Mouse (Mus musculus): ENCODE measurements around the gene Krt8. TPM values are rescaled to one million over a fixed set of nuclear protein-coding genes. Genes with fewer than 3 reads are reported as not detected.

Krt8 gene
- polyA plus RNA-seq, 2 experiments: 7.9 to 19.8 TPM

GRCm38 (mm10) chr15:102026430-102026829 lies 22.1 kb upstream of the Krt8 start:
- Histone ChIP-seq H3K4me3 (replicated peaks; ENCODE audit: low read length) (no peak overlapping the region), H3K27ac (replicated peaks; ENCODE audit: low read depth, low read length) (no peak overlapping the region), H3K9ac (ENCODE audit: low read depth, low read length, severe bottlenecking) (no peak overlapping the region), H3K27me3 (ENCODE audit: control insufficient read depth, insufficient read depth, low read length) (peaks cover 26% of the 10 kb centered on the region), H3K36me3 (ENCODE audit: control insufficient read depth, insufficient read depth, low read length) (no peaks in the 10 kb centered on the region), H3K4me2 (replicated peaks; ENCODE audit: low read depth, low read length, severe bottlenecking) (no peak overlapping the region), H3K4me1 (ENCODE audit: control insufficient read depth, insufficient read depth, low read length) (peaks cover 22% of the 10 kb centered on the region), H3K9me3 (ENCODE audit: control insufficient read depth, low read length) (no peaks in the 10 kb centered on the region)
- DNase-seq (ENCODE audit: low spot score) (no peak), ATAC-seq (ENCODE audit: low FRiP score, low read depth) (no peak)
- WGBS: 11% methylated on average over 12 of the region's 12 CpGs
- no peak for TF ChIP-seq POLR2A (IDR thresholded peaks at IDR 0.05; ENCODE audit: borderline replicate concordance, extremely low read depth, insufficient read depth, insufficient read length)

- H3K36me3 ChIP-seq (ENCODE audit: control insufficient read depth, insufficient read depth, low read length): no peaks in the 10 kb centered on the region
- 6% methylated on average over 22 of the region's 22 CpGs for WGBS
- no peak for DNase-seq (ENCODE audit: low spot score)
- peaks cover 22% of the 10 kb centered on the region for H3K4me1 ChIP-seq (ENCODE audit: control insufficient read depth, insufficient read depth, low read length)
- peaks cover 26% of the 10 kb centered on the region for H3K27me3 ChIP-seq (ENCODE audit: control insufficient read depth, insufficient read depth, low read length)
- H3K4me3 ChIP-seq (replicated peaks; ENCODE audit: low read length): no peak overlapping the region
- no peaks in the 10 kb centered on the region for H3K9me3 ChIP-seq (ENCODE audit: control insufficient read depth, low read length)
- no peak for TF ChIP-seq POLR2A (IDR thresholded peaks at IDR 0.05; ENCODE audit: borderline replicate concordance, extremely low read depth, insufficient read depth, insufficient read length)
- 0 out of 2 replicates have a peak overlapping the region, but pooled peaks have one; percentile 1 for H3K27ac ChIP-seq (replicated peaks; ENCODE audit: low read depth, low read length)
- peak overlapping the region; percentile 18 for H3K9ac ChIP-seq (ENCODE audit: low read depth, low read length, severe bottlenecking)
- ATAC-seq (ENCODE audit: low FRiP score, low read depth): peak; percentile 28; the same call in 1 of the 2 replicates
- peak overlapping the region; percentile 36; the same call in 1 of the 2 replicates for H3K4me2 ChIP-seq (replicated peaks; ENCODE audit: low read depth, low read length, severe bottlenecking)
These were observed 21.0 kb upstream of the Krt8 start for GRCm38 (mm10) chr15:102025136-102025872.

- peaks cover 26% of the 10 kb centered on the region for H3K27me3 ChIP-seq (ENCODE audit: control insufficient read depth, insufficient read depth, low read length)
- no peak overlapping the region for H3K9ac ChIP-seq (ENCODE audit: low read depth, low read length, severe bottlenecking)
- no peak for ATAC-seq (ENCODE audit: low FRiP score, low read depth)
- no peak overlapping the region for H3K4me2 ChIP-seq (replicated peaks; ENCODE audit: low read depth, low read length, severe bottlenecking)
- 70% methylated on average over 8 of the region's 8 CpGs for WGBS
- no peaks in the 10 kb centered on the region for H3K9me3 ChIP-seq (ENCODE audit: control insufficient read depth, low read length)
- H3K27ac ChIP-seq (replicated peaks; ENCODE audit: low read depth, low read length): no peak overlapping the region
- TF ChIP-seq POLR2A (IDR thresholded peaks at IDR 0.05; ENCODE audit: borderline replicate concordance, extremely low read depth, insufficient read depth, insufficient read length): no peak
- H3K4me1 ChIP-seq (ENCODE audit: control insufficient read depth, insufficient read depth, low read length): peaks cover 22% of the 10 kb centered on the region
- H3K36me3 ChIP-seq (ENCODE audit: control insufficient read depth, insufficient read depth, low read length): no peaks in the 10 kb centered on the region
- DNase-seq (ENCODE audit: low spot score): no peak
- H3K4me3 ChIP-seq (replicated peaks; ENCODE audit: low read length): no peak overlapping the region
These were observed 19.6 kb upstream of the Krt8 start for GRCm38 (mm10) chr15:102023888-102024287.

GRCm38 (mm10) chr15:102022481-102022880 lies 18.2 kb upstream of the Krt8 start:
- 24% methylated on average over 8 of the region's 8 CpGs for WGBS
- H3K27ac ChIP-seq (replicated peaks; ENCODE audit: low read depth, low read length): no peak overlapping the region
- H3K4me3 ChIP-seq (replicated peaks; ENCODE audit: low read length): no peak overlapping the region
- no peaks in the 10 kb centered on the region for H3K36me3 ChIP-seq (ENCODE audit: control insufficient read depth, insufficient read depth, low read length)
- TF ChIP-seq POLR2A (IDR thresholded peaks at IDR 0.05; ENCODE audit: borderline replicate concordance, extremely low read depth, insufficient read depth, insufficient read length): no peak
- DNase-seq (ENCODE audit: low spot score): no peak
- peaks cover 15% of the 10 kb centered on the region; the same call in 1 of the 2 replicates for H3K4me1 ChIP-seq (ENCODE audit: control insufficient read depth, insufficient read depth, low read length)
- no peak overlapping the region for H3K9ac ChIP-seq (ENCODE audit: low read depth, low read length, severe bottlenecking)
- ATAC-seq (ENCODE audit: low FRiP score, low read depth): no peak
- H3K27me3 ChIP-seq (ENCODE audit: control insufficient read depth, insufficient read depth, low read length): peaks cover 15% of the 10 kb centered on the region
- no peak overlapping the region for H3K4me2 ChIP-seq (replicated peaks; ENCODE audit: low read depth, low read length, severe bottlenecking)
- H3K9me3 ChIP-seq (ENCODE audit: control insufficient read depth, low read length): no peaks in the 10 kb centered on the region

- TF ChIP-seq POLR2A (IDR thresholded peaks at IDR 0.05; ENCODE audit: borderline replicate concordance, extremely low read depth, insufficient read depth, insufficient read length): no peak
- no peak overlapping the region for H3K9ac ChIP-seq (ENCODE audit: low read depth, low read length, severe bottlenecking)
- no peak overlapping the region for H3K4me3 ChIP-seq (replicated peaks; ENCODE audit: low read length)
- peaks cover 11% of the 10 kb centered on the region; the same call in 1 of the 2 replicates for H3K4me1 ChIP-seq (ENCODE audit: control insufficient read depth, insufficient read depth, low read length)
- DNase-seq (ENCODE audit: low spot score): no peak
- no peak overlapping the region for H3K27ac ChIP-seq (replicated peaks; ENCODE audit: low read depth, low read length)
- no peaks in the 10 kb centered on the region for H3K9me3 ChIP-seq (ENCODE audit: control insufficient read depth, low read length)
- no peaks in the 10 kb centered on the region for H3K27me3 ChIP-seq (ENCODE audit: control insufficient read depth, insufficient read depth, low read length)
- H3K4me2 ChIP-seq (replicated peaks; ENCODE audit: low read depth, low read length, severe bottlenecking): no peak overlapping the region
- H3K36me3 ChIP-seq (ENCODE audit: control insufficient read depth, insufficient read depth, low read length): no peaks in the 10 kb centered on the region
- WGBS: 26% methylated on average over 7 of the region's 7 CpGs
- ATAC-seq (ENCODE audit: low FRiP score, low read depth): no peak; the same call in 1 of the 2 replicates
These were observed 13.7 kb upstream of the Krt8 start for GRCm38 (mm10) chr15:102017918-102018463.

Data from limb, embryonic 14.5 days (tissue).